Mouse (Mus musculus) lung, adult 2 months (tissue): ENCODE measurements around the gene Wnt5a. TPM values are rescaled to one million over a fixed set of nuclear protein-coding genes. Genes with fewer than 3 reads are reported as not detected.

Experiments
- DNase-seq: peaks from one replicate; pipeline ENCODE4 v3.0.0; 2022
- H3K4me1 ChIP-seq: fragments of 200-500 bp; 2 replicates; pipeline ENCODE4 v1.6.1; 2011; ENCODE audit warnings: low read length; ENCODE audit not compliant: control insufficient read depth, insufficient read depth
- H3K4me3 ChIP-seq: fragments of 200-500 bp; replicated peaks from 2 replicates; pipeline ENCODE3; 2011; ENCODE audit warnings: low read depth, mild to moderate bottlenecking, control low read depth, low read length; ENCODE audit errors: extremely low read depth
- CTCF ChIP-seq: fragments of 200-500 bp; IDR thresholded peaks from 2 replicates; pipeline ENCODE4 v1.5.1; 2011; ENCODE audit warnings: mild to moderate bottlenecking, low read length, control low read depth; ENCODE audit not compliant: insufficient read depth
- POLR2A ChIP-seq: fragments of 200-500 bp; IDR thresholded peaks from 2 replicates; pipeline ENCODE4 v1.6.1; 2011; ENCODE audit warnings: low read depth, mild to moderate bottlenecking, control low read depth, low read length, borderline replicate concordance; ENCODE audit errors: extremely low read depth
- WGBS: fragments of 180-500 bp; shearing (Covaris S2); methylation state at CpG from one replicate; pipeline ENCODE4 v1.1.7; 2018; 5-methylcytosine and 5-hydroxymethylcytosine counted together
- polyA plus RNA-seq: library from polyadenylated mRNA; depleted of rRNA; stranded (reverse); fragments of >200 nt; gene quantifications from 2 replicates; pipeline ENCODE4 v1.2.3, GENCODE M21; 2012

Gene Wnt5a
- polyA plus RNA-seq, 1 experiment, result 6.9 TPM

- TF ChIP-seq CTCF, result no peak
- no peak for TF ChIP-seq POLR2A
- 84% methylated on average over 39 of the region's 39 CpGs for WGBS
- H3K4me1 ChIP-seq, result no peaks in the 10 kb centered on the region
- DNase-seq, result no peak
- no peak overlapping the region for H3K4me3 ChIP-seq
Measured at GRCm38 (mm10) chr14:28517631-28518560, 13.3 kb downstream of the Wnt5a start.

GRCm38 (mm10) chr14:28521106-28521505 lies 16.6 kb downstream of the Wnt5a start:
- Histone ChIP-seq H3K4me1 (no peaks in the 10 kb centered on the region), H3K4me3 (no peak overlapping the region)
- 69% methylated on average over 1 of the region's 1 CpGs for WGBS
- DNase-seq, result no peak
- no peak for TF ChIP-seq CTCF
- TF ChIP-seq POLR2A, result no peak

GRCm38 (mm10) chr14:28522611-28523010 lies 18.1 kb downstream of the Wnt5a start:
- no peak overlapping the region for H3K4me3 ChIP-seq
- 87% methylated on average over 21 of the region's 21 CpGs for WGBS
- no peak for DNase-seq
- no peaks in the 10 kb centered on the region for H3K4me1 ChIP-seq
- no peak for TF ChIP-seq POLR2A
- TF ChIP-seq CTCF, result no peak

- DNase-seq, result no peak
- Histone ChIP-seq H3K4me3 (no peak overlapping the region), H3K4me1 (no peaks in the 10 kb centered on the region)
- no peak for TF ChIP-seq POLR2A
- TF ChIP-seq CTCF, result no peak
- 54% methylated on average over 1 of the region's 1 CpGs for WGBS
Measured at GRCm38 (mm10) chr14:28525566-28525965, 21.0 kb downstream of the Wnt5a start.

GRCm38 (mm10) chr14:28528151-28528685 lies 23.7 kb downstream of the Wnt5a start:
- DNase-seq, result no peak
- 69% methylated on average over 2 of the region's 2 CpGs for WGBS

GRCm38 (mm10) chr14:28531531-28531930 lies 27.0 kb downstream of the Wnt5a start:
- no peak for DNase-seq
- 50% methylated on average over 1 of the region's 1 CpGs for WGBS
- no peaks in the 10 kb centered on the region for H3K4me1 ChIP-seq
- TF ChIP-seq CTCF (no peak), POLR2A (no peak)
- no peak overlapping the region for H3K4me3 ChIP-seq

More at GRCm38 (mm10) chr14:28528151-28528685, 23.7 kb downstream of the Wnt5a start:
- Histone ChIP-seq H3K4me1 (no peaks in the 10 kb centered on the region), H3K4me3 (no peak overlapping the region)
- TF ChIP-seq CTCF (no peak), POLR2A (no peak)

- H3K4me1 ChIP-seq, result no peaks in the 10 kb centered on the region
- WGBS, result 51% methylated on average over 11 of the region's 11 CpGs
- TF ChIP-seq POLR2A (no peak), CTCF (no peak)
- H3K4me3 ChIP-seq, result no peak overlapping the region
- no peak for DNase-seq
Measured at GRCm38 (mm10) chr14:28532943-28533342, 28.4 kb downstream of the Wnt5a start.

- 83% methylated on average over 2 of the region's 2 CpGs for WGBS
Measured at GRCm38 (mm10) chr14:28533876-28534275, 29.3 kb downstream of the Wnt5a start.

GRCm38 (mm10) chr14:28535814-28536213 lies 31.3 kb downstream of the Wnt5a start:
- no peak for DNase-seq
- no peaks in the 10 kb centered on the region for H3K4me1 ChIP-seq
- no peak for TF ChIP-seq POLR2A
- no peak for TF ChIP-seq CTCF
- WGBS, result 67% methylated on average over 4 of the region's 4 CpGs
- no peak overlapping the region for H3K4me3 ChIP-seq

More at GRCm38 (mm10) chr14:28533876-28534275, 29.3 kb downstream of the Wnt5a start:
- DNase-seq, result no peak
- Histone ChIP-seq H3K4me3 (no peak overlapping the region), H3K4me1 (no peaks in the 10 kb centered on the region)
- TF ChIP-seq CTCF (no peak), POLR2A (no peak)
